Mouse (Mus musculus) urinary bladder, adult 2 months (tissue): ENCODE measurements around the gene Cox6a1. TPM values are rescaled to one million over a fixed set of nuclear protein-coding genes. Genes with fewer than 3 reads are reported as not detected.

ENCODE experiments used
- DNase-seq: peaks from one replicate; pipeline ENCODE4 v3.0.0; 2022; ENCODE audit warnings: low spot score
- polyA plus RNA-seq: library from polyadenylated mRNA; depleted of rRNA; stranded (reverse); fragments of >200 nt; gene quantifications from 2 replicates; pipeline ENCODE4 v1.2.3, GENCODE M21; 2012; rRNA removed

The Cox6a1 gene
- polyA plus RNA-seq, 1 experiment, result 1,078 TPM

- peak; percentile 99 for DNase-seq
Observed at GRCm38 (mm10) chr5:115300792-115301614, 47.8 kb downstream of the Cox6a1 start, which contains the start of gene Dynll1. Gene Dynll1, minus strand, starts transcription at chr5:115300999.

DNA sequence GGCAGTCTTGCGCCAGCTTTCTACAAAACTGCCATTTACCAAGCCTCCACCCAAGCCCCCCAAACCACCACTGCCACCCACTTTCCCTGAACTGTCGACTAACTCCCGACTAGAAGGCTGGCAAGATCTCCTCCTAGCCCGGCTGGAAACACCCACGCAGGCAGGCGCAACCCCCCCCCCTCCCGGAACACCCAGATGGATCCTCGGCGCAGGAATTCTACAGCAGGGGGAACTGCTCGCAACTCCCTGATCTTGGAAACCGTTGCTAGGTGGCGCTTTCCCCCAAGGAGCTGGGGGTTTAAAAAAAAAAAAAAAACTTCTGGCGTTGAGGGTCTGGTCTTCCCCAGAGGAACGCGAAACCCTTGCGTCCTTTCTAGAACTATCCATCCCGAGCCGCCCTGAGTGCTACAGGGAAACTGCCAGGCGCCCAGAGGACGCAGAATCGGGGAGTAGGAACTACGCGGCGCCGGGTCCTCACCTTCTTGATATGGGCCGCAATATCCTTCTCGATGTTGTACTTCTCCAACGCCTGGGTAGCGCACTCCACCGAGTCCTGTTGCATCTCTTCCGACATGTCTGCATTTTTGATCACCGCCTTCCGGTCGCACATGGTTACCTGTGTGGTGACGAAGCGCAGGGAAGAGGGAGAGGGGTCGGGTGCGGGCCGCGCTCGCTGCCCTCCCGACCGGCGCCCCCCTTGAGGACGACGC is 48.6 kb downstream of the Cox6a1 start:
- no peak for DNase-seq

- DNase-seq, result no peak
Observed at GRCm38 (mm10) chr5:115296347-115296746, 52.4 kb downstream of the Cox6a1 start.

Other genes starting within 250 kb of the Cox6a1 start
- 54.0 and 60.2 TPM in 2 replicates for gene Acads, start 229.6 kb downstream of the Cox6a1 start, polyA plus RNA-seq
- gene Unc119b, start 214.0 kb downstream of the Cox6a1 start, polyA plus RNA-seq, result 24.0 and 27.4 TPM in 2 replicates
- 82.1 and 95.2 TPM in 2 replicates for gene Mlec, start 190.8 kb downstream of the Cox6a1 start, polyA plus RNA-seq
- 3.6 and 3.9 TPM in 2 replicates for gene Cabp1, start 154.6 kb downstream of the Cox6a1 start, polyA plus RNA-seq
- 52.7 and 63.5 TPM in 2 replicates for gene Pop5, start 113.1 kb downstream of the Cox6a1 start, polyA plus RNA-seq
- 144 and 157 TPM in 2 replicates for gene Rnf10, start 76.1 kb downstream of the Cox6a1 start, polyA plus RNA-seq
- gene Coq5, start 69.3 kb downstream of the Cox6a1 start, polyA plus RNA-seq, result 23.9 and 26.4 TPM in 2 replicates
- 565 and 747 TPM in 2 replicates for gene Dynll1, start 48.0 kb downstream of the Cox6a1 start, polyA plus RNA-seq
- 56.7 and 60.4 TPM in 2 replicates for gene Srsf9, start 21.8 kb downstream of the Cox6a1 start, polyA plus RNA-seq
- gene Gatc, start 7.8 kb downstream of the Cox6a1 start, polyA plus RNA-seq, result 13.6 and 18.0 TPM in 2 replicates
- 47.5 and 63.9 TPM in 2 replicates for gene Triap1, start 7.8 kb downstream of the Cox6a1 start, polyA plus RNA-seq
- 1.7 and 3.0 TPM in 2 replicates for gene Msi1, start 80.6 kb upstream of the Cox6a1 start, polyA plus RNA-seq
- gene Pla2g1b, start 117.3 kb upstream of the Cox6a1 start, polyA plus RNA-seq, result not detected in 2 replicates
- gene Sirt4, start 135.7 kb upstream of the Cox6a1 start, polyA plus RNA-seq, result 56.1 and 75.8 TPM in 2 replicates
- 68.7 and 73.4 TPM in 2 replicates for gene Pxn, start 157.7 kb upstream of the Cox6a1 start, polyA plus RNA-seq
- gene Rplp0, start 210.5 kb upstream of the Cox6a1 start, polyA plus RNA-seq, result 2,459 and 2,490 TPM in 2 replicates
- gene Gcn1l1, start 216.3 kb upstream of the Cox6a1 start, polyA plus RNA-seq, result 17.8 and 26.4 TPM in 2 replicates